Mouse (Mus musculus) natural killer cell, adult 2 months (primary cell): Measurements from ENCODE around the gene Nol12.

Source experiments
- DNase-seq, 2 experiments: peaks; one replicate each; pipeline ENCODE4 v3.0.0; 2022; ENCODE audit warnings: low spot score in 2 of 2

Gene Nol12

GRCm38 (mm10) chr15:78948152-78948725 is 13.5 kb downstream of the Nol12 start:
- DNase-seq = no peak

- DNase-seq = no peak
Measured at GRCm38 (mm10) chr15:78948883-78949282, 14.2 kb downstream of the Nol12 start.

- DNase-seq = no peak
Measured at GRCm38 (mm10) chr15:78955663-78956062, 20.9 kb downstream of the Nol12 start.

- DNase-seq = peak in 1 of 2 experiments; percentile 19
Measured at GRCm38 (mm10) chr15:78956351-78956750, 21.6 kb downstream of the Nol12 start.

- no peak for DNase-seq
Measured at GRCm38 (mm10) chr15:78957021-78957420, 22.3 kb downstream of the Nol12 start.

GRCm38 (mm10) chr15:78959537-78959936 is 24.8 kb downstream of the Nol12 start:
- no peak for DNase-seq

DNA sequence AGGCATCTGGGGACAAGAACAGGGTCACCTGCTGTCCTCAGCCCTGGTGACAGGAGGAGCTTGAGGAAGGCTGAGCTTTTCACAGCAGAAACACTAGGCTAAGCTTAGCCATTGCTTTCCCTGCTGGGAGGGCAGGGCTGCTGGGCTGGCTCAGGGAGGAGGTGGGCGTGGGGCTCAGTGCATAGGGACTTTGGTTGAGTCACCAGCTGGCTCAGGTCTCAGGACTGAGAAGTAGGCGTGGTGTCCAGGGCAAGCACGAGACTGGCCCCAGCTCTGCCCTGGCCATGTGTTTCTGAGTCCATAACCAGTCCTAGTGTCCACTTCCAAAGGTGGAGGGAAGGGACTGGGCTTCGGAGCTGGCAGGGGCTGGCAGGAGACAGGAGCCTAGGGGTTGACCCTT is 25.4 kb downstream of the Nol12 start:
- DNase-seq = no peak

- peak; percentile 42 to 52 for DNase-seq
Measured at GRCm38 (mm10) chr15:78962885-78963284, 28.2 kb downstream of the Nol12 start.

DNA sequence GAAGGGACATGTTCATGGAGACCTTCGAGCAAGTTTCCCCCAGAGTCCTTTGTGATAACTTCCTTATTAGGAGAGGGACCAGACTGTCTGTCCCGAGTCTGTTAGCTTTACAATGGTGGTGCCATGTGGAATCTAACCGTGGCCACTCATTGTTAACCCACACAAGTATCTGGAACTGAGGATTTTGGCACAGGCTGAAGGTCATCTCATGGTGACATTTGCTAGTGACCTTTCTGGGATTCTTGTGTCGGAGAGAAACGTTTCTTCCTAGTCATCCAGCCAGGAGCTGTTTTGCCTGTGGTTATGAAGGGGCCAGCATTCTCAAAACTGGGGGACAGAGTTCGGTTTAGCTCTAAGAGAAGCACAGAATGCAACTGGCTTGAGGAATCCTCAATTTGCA is 36.9 kb downstream of the Nol12 start:
- DNase-seq = no peak

DNA sequence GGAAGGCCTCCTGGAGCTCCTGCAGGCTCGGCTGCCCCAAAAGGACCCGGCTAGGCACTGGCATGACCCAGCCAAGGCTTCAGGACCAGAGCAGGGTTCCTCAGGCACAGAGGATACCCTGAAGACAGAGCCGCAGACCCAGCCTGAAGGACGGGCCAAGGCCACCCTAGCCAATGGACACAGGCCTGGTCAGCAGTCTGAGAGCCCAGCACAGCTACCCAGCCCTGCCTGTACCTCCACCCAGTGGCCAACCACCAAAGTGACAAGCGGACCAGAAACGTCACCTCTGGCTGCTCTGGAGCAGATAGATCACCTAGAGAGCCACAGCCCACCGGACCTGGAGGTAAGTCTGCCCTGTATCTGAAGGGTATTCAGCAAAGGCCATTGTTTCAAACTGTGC is 39.2 kb downstream of the Nol12 start:
- DNase-seq = no peak

DNA sequence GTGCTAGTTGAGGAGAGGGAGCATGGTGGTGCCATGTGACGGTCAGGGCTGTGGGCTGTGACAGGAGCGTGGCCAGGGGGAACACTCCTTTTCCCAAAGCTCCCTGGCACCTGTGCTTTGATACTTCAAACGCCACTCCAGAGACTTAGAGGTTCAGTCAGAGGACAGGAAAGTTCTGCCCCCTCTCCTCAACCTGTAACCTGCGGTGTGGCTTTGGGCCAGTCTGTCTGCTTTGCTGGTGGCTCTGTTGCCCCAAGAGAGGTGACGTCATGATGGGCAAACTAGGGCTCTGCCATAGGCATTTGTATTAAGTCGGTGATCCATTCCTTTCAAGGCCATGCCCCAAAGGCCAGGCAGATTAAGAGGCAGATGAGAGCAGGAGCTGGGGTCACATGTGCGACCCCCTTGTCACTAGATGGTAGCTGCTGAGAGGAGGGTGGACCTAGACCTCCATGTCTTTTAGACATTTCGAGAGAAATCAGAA is 43.0 kb downstream of the Nol12 start:
- no peak for DNase-seq

DNA sequence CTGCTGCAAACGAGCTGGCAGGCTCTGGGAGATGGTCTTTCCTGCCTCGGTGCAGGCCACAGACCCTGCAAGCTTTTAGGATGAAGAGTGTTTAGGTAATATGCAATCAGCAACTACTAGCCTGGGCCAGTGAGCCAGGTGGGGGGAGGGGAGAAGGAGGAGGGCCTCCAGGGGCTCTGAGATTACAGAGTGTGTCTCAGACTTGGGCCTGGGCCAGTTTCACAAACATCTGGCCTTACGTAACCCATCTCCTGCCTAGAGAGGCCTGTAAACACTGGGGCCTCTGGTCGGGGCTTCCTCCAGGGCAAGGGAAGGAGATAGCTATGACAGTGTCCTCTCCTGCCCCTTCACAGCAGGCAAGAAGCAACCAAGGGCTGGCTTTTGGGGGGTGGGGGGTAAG is 44.1 kb downstream of the Nol12 start:
- no peak for DNase-seq

- no peak for DNase-seq
Measured at GRCm38 (mm10) chr15:78980084-78980483, 45.4 kb downstream of the Nol12 start.

- DNase-seq = peak; percentile 79 to 83
Measured at GRCm38 (mm10) chr15:78982658-78983435, 48.1 kb downstream of the Nol12 start.

DNA sequence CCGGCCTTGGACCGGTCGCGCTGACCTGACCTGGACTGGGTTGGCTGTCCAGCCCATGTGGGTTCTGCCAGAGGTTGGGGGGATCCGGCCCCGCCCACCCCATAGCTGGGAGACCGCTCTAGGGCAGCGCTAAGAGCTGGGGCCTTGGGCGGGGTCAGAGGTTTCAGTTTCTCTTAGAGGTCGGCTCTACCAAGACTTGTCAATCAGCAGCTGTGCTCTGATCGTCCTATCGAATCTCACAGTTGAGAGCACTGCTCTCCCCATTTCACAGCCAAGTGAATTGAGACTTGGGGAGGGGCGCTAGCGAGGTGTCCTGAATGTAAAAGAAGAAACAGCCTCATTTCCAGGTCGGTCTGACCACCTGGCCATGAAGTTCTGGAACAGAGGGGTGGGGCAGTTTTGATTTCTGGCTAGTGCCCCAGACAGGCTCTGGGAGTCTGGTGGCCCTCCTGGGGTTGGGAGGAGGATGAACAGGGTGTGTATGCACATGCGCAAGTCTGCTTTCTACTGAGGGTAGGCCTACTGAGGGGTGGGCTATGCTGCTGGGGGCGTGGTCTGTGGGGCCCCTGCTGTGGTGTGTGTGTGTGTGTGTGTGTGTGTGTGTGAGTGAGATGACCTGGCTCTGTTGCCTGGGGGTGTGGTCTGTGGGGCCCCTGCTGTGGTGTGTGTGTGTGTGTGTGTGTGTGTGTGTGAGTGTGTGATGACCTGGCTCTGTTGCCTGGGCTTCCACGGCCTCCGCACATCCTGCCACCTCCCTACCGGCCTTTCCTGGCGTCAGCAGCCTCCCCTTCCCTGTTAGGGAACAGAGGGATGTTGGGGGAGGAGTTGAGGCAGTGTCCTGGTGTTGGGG is 48.9 kb downstream of the Nol12 start:
- peak; percentile 65 to 66 for DNase-seq

DNA sequence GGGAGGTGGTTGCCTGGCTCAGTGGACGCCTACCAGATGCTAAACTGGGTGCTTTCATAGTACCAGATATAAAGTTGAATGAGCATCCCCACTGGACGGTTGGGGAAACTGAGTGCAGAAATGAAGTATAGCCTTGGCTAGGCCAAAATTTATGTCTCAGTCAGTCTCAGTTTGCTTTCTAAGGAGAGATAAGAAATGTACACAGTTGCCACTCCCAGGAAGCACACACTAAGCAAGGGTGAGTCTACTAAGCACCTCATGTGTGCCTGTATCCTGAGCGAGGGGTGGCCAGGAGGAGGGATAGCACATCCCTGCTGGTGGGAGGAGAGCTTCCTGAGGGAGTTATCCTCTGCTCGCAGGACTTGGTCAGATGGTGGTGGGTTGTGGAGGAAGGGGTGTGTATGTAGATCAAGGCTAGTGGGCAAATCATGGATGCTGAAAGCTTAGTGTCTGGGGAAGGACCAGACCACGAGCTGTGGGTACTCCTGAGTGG is 49.6 kb downstream of the Nol12 start:
- no peak for DNase-seq

GRCm38 (mm10) chr15:78986536-78987220 is 51.9 kb downstream of the Nol12 start:
- DNase-seq = no peak

DNA sequence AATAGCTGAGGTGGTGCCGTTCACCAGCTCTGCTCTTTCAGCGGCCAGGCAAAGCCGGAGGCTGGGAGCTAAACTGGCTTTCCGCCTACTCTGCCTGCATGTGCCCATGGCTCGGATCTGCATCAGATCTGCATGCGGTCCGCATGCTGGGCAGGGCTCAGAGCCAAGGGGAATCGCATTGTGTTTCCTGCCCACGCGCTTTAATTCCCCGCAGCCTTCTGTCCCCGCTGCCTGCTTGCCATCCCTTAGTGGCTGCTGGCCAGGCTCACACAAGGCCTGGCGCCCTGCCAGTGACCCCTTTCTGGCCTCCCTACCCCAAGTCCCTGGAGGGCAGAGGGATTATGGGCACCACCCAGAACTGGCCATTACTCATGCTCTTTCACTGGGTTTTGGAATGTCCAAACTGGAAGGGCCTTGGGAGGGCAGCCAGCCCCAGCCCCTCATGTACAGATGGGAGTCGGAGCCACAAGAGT is 53.8 kb downstream of the Nol12 start:
- DNase-seq = no peak

- no peak for DNase-seq
Measured at GRCm38 (mm10) chr15:78989152-78990092, 54.7 kb downstream of the Nol12 start.

DNA sequence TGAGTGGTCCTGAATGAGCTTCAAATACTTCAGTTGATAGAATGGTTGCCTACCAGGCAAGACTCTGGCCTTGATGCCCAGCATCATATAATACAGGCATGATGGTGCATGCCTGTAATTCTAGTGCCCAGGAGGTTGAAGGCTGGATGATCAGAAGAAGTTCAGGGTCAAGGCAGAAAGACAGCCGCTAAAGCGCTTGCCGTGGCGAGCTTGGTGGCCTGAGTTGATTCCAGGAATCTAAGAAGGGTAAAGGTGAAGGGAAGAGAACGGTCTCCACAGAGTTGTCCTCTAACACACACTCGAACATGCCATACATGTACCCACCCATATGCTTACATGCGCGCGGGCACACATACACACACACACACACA is 55.3 kb downstream of the Nol12 start:
- no peak for DNase-seq
